Mouse (Mus musculus) urinary bladder, postnatal 25 days (tissue): ENCODE results near the gene Rars.
A peak's percentile ranks its signal among the peaks of the same experiment; 100 is the strongest.
"Not testable (repeated sequence)": the region's sequence is repeated elsewhere in the genome, so short reads cannot be mapped to it uniquely, and the experiment has no call there.

Experiments used
- DNase-seq: peaks from one replicate; pipeline ENCODE4 v3.0.0; 2022; ENCODE audit warnings: low spot score

Rars gene

GRCm38 (mm10) chr11:35834022-35834760, at the start of gene Rars:
Gene Rars, minus strand, starts transcription at chr11:35834506.
- DNase-seq = peak; percentile 93

GRCm38 (mm10) chr11:35882777-35883176, 48.5 kb upstream of the Rars start:
- DNase-seq = no peak

- no peak for DNase-seq
Observed at GRCm38 (mm10) chr11:35878559-35878897, 44.2 kb upstream of the Rars start.

GRCm38 (mm10) chr11:35877651-35878558, 43.6 kb upstream of the Rars start:
- no peak for DNase-seq

GRCm38 (mm10) chr11:35873624-35874244, 39.4 kb upstream of the Rars start:
- DNase-seq = no peak

GRCm38 (mm10) chr11:35870961-35871360, 36.7 kb upstream of the Rars start:
- no peak for DNase-seq

GRCm38 (mm10) chr11:35866140-35866539, 31.8 kb upstream of the Rars start:
- DNase-seq = no peak

- no peak for DNase-seq
Observed at GRCm38 (mm10) chr11:35864981-35865604, 30.8 kb upstream of the Rars start.

GRCm38 (mm10) chr11:35863653-35864052, 29.3 kb upstream of the Rars start:
- DNase-seq = no peak

GRCm38 (mm10) chr11:35857395-35858067, 23.2 kb upstream of the Rars start:
- DNase-seq = no peak

- DNase-seq = no peak
Observed at GRCm38 (mm10) chr11:35856359-35857040, 22.2 kb upstream of the Rars start.

GRCm38 (mm10) chr11:35855567-35855966, 21.3 kb upstream of the Rars start:
- DNase-seq = no peak

- no peak for DNase-seq
Observed at GRCm38 (mm10) chr11:35854941-35855340, 20.6 kb upstream of the Rars start.

- DNase-seq = no peak
Observed at GRCm38 (mm10) chr11:35853651-35854050, 19.3 kb upstream of the Rars start.

- DNase-seq = peak; percentile 17
Observed at GRCm38 (mm10) chr11:35852731-35853130, 18.4 kb upstream of the Rars start.

GRCm38 (mm10) chr11:35844299-35844698, 10.0 kb upstream of the Rars start:
- no peak for DNase-seq

- not testable (repeated sequence) for DNase-seq
Observed at GRCm38 (mm10) chr11:35842560-35842959, 8.3 kb upstream of the Rars start.

GRCm38 (mm10) chr11:35841738-35842325, 7.5 kb upstream of the Rars start:
- no peak for DNase-seq

- not testable (repeated sequence) for DNase-seq
Observed at GRCm38 (mm10) chr11:35840806-35841205, 6.5 kb upstream of the Rars start.

- no peak for DNase-seq
Observed at GRCm38 (mm10) chr11:35840282-35840681, 6.0 kb upstream of the Rars start.
